Mouse (Mus musculus): Measurements from ENCODE around the gene Gm428.

- no peak for TF ChIP-seq POLR2A (IDR thresholded peaks at IDR 0.05; ENCODE audit: borderline replicate concordance, low read depth, low read length)
- TF ChIP-seq CTCF (IDR thresholded peaks at IDR 0.05; ENCODE audit: low read depth, low read length), result no peak
These were observed 36.5 kb downstream of the Gm428 start for GRCm38 (mm10) chr4:73719819-73720218.

Data from bone marrow macrophage, adult 2 months (primary cell).